Mouse (Mus musculus) CD4-positive helper T cell, adult 2 months (primary cell): ENCODE data around the gene Rs1.
A peak's percentile ranks its signal among the peaks of the same experiment; 100 is the strongest.
"Not testable (repeated sequence)": the region's sequence is repeated elsewhere in the genome, so short reads cannot be mapped to it uniquely, and the experiment has no call there.

Source experiments
- DNase-seq: peaks from one replicate; pipeline ENCODE4 v3.0.0-alpha.2; 2012; ENCODE audit warnings: low read depth, missing footprints, low spot score

Rs1 gene

GRCm38 (mm10) chrX:160767713-160768112 is at the start of gene Rs1:
Gene Rs1, plus strand, starts transcription at chrX:160768013.
- no peak for DNase-seq

GRCm38 (mm10) chrX:160735650-160736049 is 32.2 kb upstream of the Rs1 start, which contains the start of gene Ppef1:
Gene Ppef1, minus strand, starts transcription at chrX:160735765.
- DNase-seq = no peak

GRCm38 (mm10) chrX:160745399-160745798 is 22.4 kb upstream of the Rs1 start:
- no peak for DNase-seq

- DNase-seq = no peak
These were observed 19.2 kb upstream of the Rs1 start for GRCm38 (mm10) chrX:160748653-160749052.

GRCm38 (mm10) chrX:160750808-160751207 is 17.0 kb upstream of the Rs1 start:
- no peak for DNase-seq

GRCm38 (mm10) chrX:160765389-160766232 is 2.2 kb upstream of the Rs1 start:
- DNase-seq = peak; percentile 87

- no peak for DNase-seq
These were observed 1.6 kb upstream of the Rs1 start for GRCm38 (mm10) chrX:160766233-160766616.

GRCm38 (mm10) chrX:160769622-160770021 is 1.8 kb downstream of the Rs1 start:
- DNase-seq = not testable (repeated sequence)

- DNase-seq = no peak
These were observed 5.2 kb downstream of the Rs1 start for GRCm38 (mm10) chrX:160773033-160773432.

- no peak for DNase-seq
These were observed 14.5 kb downstream of the Rs1 start for GRCm38 (mm10) chrX:160782276-160782675.

GRCm38 (mm10) chrX:160794920-160795319 is 27.1 kb downstream of the Rs1 start:
- no peak for DNase-seq

- no peak for DNase-seq
These were observed 36.8 kb downstream of the Rs1 start for GRCm38 (mm10) chrX:160804409-160805150.

- no peak for DNase-seq
These were observed 40.4 kb downstream of the Rs1 start for GRCm38 (mm10) chrX:160808226-160808625.
